Mouse (Mus musculus) liver, embryonic 14.5 days (tissue): ENCODE results near the gene Gata2. TPM values are rescaled to one million over a fixed set of nuclear protein-coding genes. Genes with fewer than 3 reads are reported as not detected.

ENCODE experiments used
- ATAC-seq: fragments of 200-750 bp; cut with Nextera tagmentation; 2 replicates; pipeline ENCODE4 v1.8.0; 2017; ENCODE audit warnings: moderate number of reproducible peaks, mild to moderate bottlenecking, moderate library complexity; ENCODE audit not compliant: insufficient read depth
- DNase-seq, 3 experiments: peaks; one replicate each; pipeline ENCODE4 v3.0.0-alpha.2; 2012 to 2013; ENCODE audit warnings: low read depth in 3 of 3, low spot score in 3 of 3
- H3K27ac ChIP-seq: fragments of 300-500 bp; sonication (generic); 2 replicates; pipeline ENCODE4 v1.5.1; 2014; ENCODE audit warnings: moderate library complexity, mild to moderate bottlenecking, control low read depth, inconsistent platforms
- H3K27me3 ChIP-seq: fragments of 300-500 bp; sonication (generic); 2 replicates; pipeline ENCODE4 v1.6.1; 2014; ENCODE audit warnings: mild to moderate bottlenecking, low read length, moderate library complexity; ENCODE audit not compliant: control insufficient read depth, insufficient read depth
- H3K36me3 ChIP-seq: fragments of 300-500 bp; sonication (generic); replicated peaks from 2 replicates; pipeline ENCODE4 v1.6.1; 2014; ENCODE audit warnings: low read depth; ENCODE audit not compliant: control insufficient read depth, insufficient read depth
- H3K4me1 ChIP-seq, 2 experiments: fragments of 200-500 bp in 1 of 2; fragments of 300-500 bp in 1 of 2; sonication (generic) in 1 of 2; replicated peaks; 2 replicates each; pipeline ENCODE4 v1.6.1; 2012 to 2014; ENCODE audit warnings: antibody characterized with exemption in 1 of 2, inconsistent platforms in 1 of 2, low read length in 1 of 2; ENCODE audit not compliant: control insufficient read depth in 2 of 2, insufficient read depth in 2 of 2
- H3K4me2 ChIP-seq: fragments of 300-500 bp; sonication (generic); 2 replicates; pipeline ENCODE4 v1.6.1; 2014; ENCODE audit warnings: low read depth, mild to moderate bottlenecking, control low read depth, moderate library complexity
- H3K4me3 ChIP-seq, 2 experiments: fragments of 200-500 bp in 1 of 2; fragments of 300-500 bp in 1 of 2; sonication (generic) in 1 of 2; 2 replicates each; pipeline ENCODE4 v1.5.1; 2012 to 2014; ENCODE audit warnings: low read depth in 2 of 2, low read length in 2 of 2, mild to moderate bottlenecking in 2 of 2, control low read depth in 1 of 2, inconsistent platforms in 1 of 2, moderate library complexity in 1 of 2; ENCODE audit not compliant: insufficient read depth in 1 of 2
- H3K9ac ChIP-seq: fragments of 300-500 bp; sonication (generic); replicated peaks from 2 replicates; pipeline ENCODE4 v1.6.1; 2014; ENCODE audit warnings: mild to moderate bottlenecking, control low read depth, moderate library complexity
- H3K9me3 ChIP-seq: fragments of 300-500 bp; sonication (generic); 2 replicates; pipeline ENCODE4 v1.6.1; 2016; ENCODE audit warnings: low read length, mixed read lengths; ENCODE audit not compliant: control insufficient read depth
- CTCF ChIP-seq: IDR thresholded peaks from 2 replicates; pipeline ENCODE4 v1.5.1; 2016; ENCODE audit warnings: antibody characterized with exemption, low read depth, control low read depth
- EP300 ChIP-seq: IDR thresholded peaks from 2 replicates; pipeline ENCODE4 v1.6.1; 2016; ENCODE audit warnings: antibody characterized with exemption, low read depth
- WGBS: fragments of 180-500 bp; shearing (Covaris S2); extraction: QIAGEN DNeasy Blood & Tissue Kit; methylation state at CpG from one replicate; pipeline ENCODE4 v1.1.7; 2014; ENCODE audit not compliant: insufficient replicate concordance; 5-methylcytosine and 5-hydroxymethylcytosine counted together
- polyA plus RNA-seq, 2 experiments: library from polyadenylated mRNA; depleted of rRNA in 1 of 2; stranded (reverse) in 1 of 2; unstranded in 1 of 2; fragments of >200 nt; fragmentation: Nextera tagmentation in 1 of 2; extraction: Ambion mirVana in 1 of 2; gene quantifications; 2 replicates each; pipeline versions ENCODE4 v1.2.1 to v1.2.3; 2012 to 2014

Gene Gata2
- polyA plus RNA-seq, 2 experiments, result 2.8 to 3.1 TPM

DNA sequence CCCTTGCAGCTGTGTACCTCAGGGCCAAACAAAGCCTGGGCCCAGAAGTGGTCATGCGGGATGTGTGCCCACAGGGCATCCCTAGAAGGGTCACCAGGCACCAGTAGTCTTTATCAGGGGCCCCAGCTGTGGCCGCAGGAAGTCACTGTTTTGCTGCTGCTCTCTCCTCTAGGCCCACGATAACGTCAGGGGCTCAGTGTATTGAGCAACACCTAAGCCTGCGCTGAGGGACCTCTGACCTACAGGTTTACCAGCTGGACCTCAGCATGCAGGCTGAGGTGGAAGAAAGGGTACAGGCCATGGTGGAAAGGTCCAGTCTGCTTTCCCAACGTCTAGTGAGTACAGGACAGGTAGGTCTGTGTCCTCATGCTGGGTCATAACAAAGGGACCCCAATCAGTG lies 60.4 kb downstream of the Gata2 start:
- H3K9me3 ChIP-seq, result no peaks in the 10 kb centered on the region
- H3K4me1 ChIP-seq, result peaks cover 49 to 57% of the 10 kb centered on the region in 2 experiments
- no peaks in the 10 kb centered on the region for H3K27me3 ChIP-seq
- no peak overlapping the region for H3K4me2 ChIP-seq
- ATAC-seq (peak; percentile 36), DNase-seq (peak; percentile 27 to 41 (median 38))
- H3K9ac ChIP-seq, result no peak overlapping the region
- no peak for TF ChIP-seq CTCF
- TF ChIP-seq EP300, result peak; percentile 42
- H3K27ac ChIP-seq, result no peak overlapping the region
- H3K4me3 ChIP-seq, result no peak overlapping the region
- WGBS, result 4% methylated on average over 6 of the region's 6 CpGs
- no peaks in the 10 kb centered on the region for H3K36me3 ChIP-seq

DNA sequence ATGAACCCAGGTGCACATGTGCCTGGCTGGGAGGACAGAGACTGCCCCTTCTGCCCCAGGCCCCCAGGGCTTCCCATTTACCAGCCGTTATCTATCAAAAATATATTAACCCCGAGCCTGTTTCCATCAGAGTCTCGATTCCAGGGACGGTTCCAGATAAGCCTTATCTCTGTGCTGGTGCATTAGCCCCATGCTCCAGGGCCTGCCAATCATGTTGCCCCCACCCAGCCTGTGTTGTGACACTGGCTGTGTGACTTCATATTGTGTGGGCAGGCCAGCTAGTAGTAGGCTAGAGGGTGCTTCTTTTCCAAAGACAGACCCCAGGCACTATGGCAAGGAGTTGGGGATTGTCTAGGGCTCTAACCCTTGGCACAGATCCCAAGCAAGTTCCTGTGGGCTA lies 61.7 kb downstream of the Gata2 start:
- WGBS, result 4% methylated on average over 4 of the region's 4 CpGs
- H3K4me3 ChIP-seq, result no peak overlapping the region
- no peaks in the 10 kb centered on the region for H3K36me3 ChIP-seq
- no peaks in the 10 kb centered on the region for H3K27me3 ChIP-seq
- DNase-seq, result peak; percentile 27 to 38 (median 30)
- 0 out of 2 replicates have a peak overlapping the region, but pooled peaks have one; percentile 19 for H3K4me2 ChIP-seq
- peak; percentile 55 for ATAC-seq
- peak overlapping the region; percentile 11; the same call in 1 of the 2 replicates for H3K27ac ChIP-seq
- TF ChIP-seq CTCF (no peak), EP300 (peak; percentile 62)
- H3K9ac ChIP-seq, result no peak overlapping the region
- peaks cover 49 to 57% of the 10 kb centered on the region in 2 experiments for H3K4me1 ChIP-seq
- no peaks in the 10 kb centered on the region for H3K9me3 ChIP-seq

Other genes starting within 250 kb of the Gata2 start
- gene H1fx, start 212.3 kb upstream of the Gata2 start, polyA plus RNA-seq (2012; rRNA removed), result 2.7 and 5.7 TPM in 2 replicates
- gene H1fx, start 212.3 kb upstream of the Gata2 start, polyA plus RNA-seq (2014; fragmentation: Nextera tagmentation; extraction: Ambion mirVana), result 1.8 and 4.1 TPM in 2 replicates
- gene Rab7, start 148.6 kb upstream of the Gata2 start, polyA plus RNA-seq (2012; rRNA removed), result 64.8 and 76.7 TPM in 2 replicates
- 110 and 119 TPM in 2 replicates for gene Rab7, start 148.6 kb upstream of the Gata2 start, polyA plus RNA-seq (2014; fragmentation: Nextera tagmentation; extraction: Ambion mirVana)
- 75.9 and 81.7 TPM in 2 replicates for gene Rpn1, start 109.4 kb upstream of the Gata2 start, polyA plus RNA-seq (2012; rRNA removed)
- gene Rpn1, start 109.4 kb upstream of the Gata2 start, polyA plus RNA-seq (2014; fragmentation: Nextera tagmentation; extraction: Ambion mirVana), result 169 and 172 TPM in 2 replicates
- not detected in 2 replicates for gene Dnajb8, start 28.4 kb downstream of the Gata2 start, polyA plus RNA-seq (2012; rRNA removed)
- gene Dnajb8, start 28.4 kb downstream of the Gata2 start, polyA plus RNA-seq (2014; fragmentation: Nextera tagmentation; extraction: Ambion mirVana), result not detected in 2 replicates